Mouse (Mus musculus) embryo, embryonic 11 days (tissue): ENCODE results near the gene Hbb-y.
"Not testable (repeated sequence)": the region's sequence is repeated elsewhere in the genome, so short reads cannot be mapped to it uniquely, and the experiment has no call there.

Source experiments
- DNase-seq: peaks from one replicate; pipeline ENCODE4 v3.0.0-alpha.2; 2015

Gene Hbb-y

DNA sequence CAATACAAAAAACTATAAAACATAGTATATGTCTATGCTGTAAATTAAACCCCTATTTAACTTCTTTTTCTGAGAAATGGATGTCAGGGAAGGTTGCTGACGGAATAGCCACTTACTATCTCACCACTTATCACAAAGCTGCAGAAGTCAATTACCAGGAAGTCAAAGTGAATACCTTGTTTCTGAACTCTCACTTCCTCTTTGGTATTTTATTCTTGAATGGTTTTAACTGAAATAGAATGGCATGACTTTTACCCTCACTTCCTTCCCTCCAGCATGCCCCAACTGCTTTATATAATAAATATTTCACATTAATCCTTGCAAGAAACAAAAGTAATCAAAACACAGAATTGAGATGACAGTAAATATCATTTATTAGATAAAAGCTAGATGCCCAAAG lies 40.8 kb downstream of the Hbb-y start:
- DNase-seq = no peak

DNA sequence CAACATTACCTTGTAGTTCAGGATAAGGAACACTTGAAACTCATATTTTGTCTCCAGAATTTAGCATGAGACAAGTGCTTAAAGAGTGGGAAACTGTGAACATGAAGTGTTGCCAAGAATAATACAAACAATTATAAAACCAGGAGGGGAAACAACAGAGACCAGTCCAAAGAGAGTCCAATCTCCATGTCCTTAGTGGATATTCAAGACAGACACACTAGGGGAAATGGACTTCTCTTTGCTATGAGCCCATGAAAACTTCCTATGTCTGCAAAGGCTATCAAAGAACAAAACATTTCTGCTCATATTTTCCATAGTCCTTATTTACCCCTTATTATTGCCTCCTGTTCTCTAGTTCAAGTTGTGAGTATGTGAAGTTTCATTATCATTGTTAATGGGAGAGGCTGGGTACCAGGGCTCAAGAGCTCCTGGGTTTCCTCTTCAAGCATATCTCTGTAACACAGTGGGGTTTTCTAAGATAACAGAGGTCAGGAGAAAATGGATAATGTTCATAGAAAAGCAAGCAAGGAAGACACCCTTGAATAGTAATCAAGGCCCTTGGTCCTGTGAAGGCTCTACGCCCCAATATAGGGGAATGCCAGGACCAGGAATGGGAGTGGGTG lies 41.7 kb downstream of the Hbb-y start:
- no peak for DNase-seq

DNA sequence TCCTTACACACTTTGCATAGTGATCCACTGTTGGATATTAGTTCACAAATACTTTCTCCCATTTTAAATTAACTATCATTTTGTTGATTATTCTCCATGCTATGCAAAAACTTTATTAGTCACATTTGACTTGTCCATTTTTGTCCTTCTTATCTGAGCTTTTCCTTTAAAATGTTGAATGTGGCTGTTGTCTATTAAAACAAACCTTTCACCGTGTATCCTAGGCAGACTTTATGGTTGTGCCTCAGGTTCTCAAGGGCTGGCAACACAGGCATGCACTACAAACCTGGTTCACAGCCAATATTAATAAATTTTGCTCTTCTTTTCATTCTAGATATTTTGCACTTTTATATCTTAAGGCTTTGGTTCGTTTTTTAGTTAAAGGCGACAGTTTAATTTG lies 42.3 kb downstream of the Hbb-y start:
- no peak for DNase-seq

DNA sequence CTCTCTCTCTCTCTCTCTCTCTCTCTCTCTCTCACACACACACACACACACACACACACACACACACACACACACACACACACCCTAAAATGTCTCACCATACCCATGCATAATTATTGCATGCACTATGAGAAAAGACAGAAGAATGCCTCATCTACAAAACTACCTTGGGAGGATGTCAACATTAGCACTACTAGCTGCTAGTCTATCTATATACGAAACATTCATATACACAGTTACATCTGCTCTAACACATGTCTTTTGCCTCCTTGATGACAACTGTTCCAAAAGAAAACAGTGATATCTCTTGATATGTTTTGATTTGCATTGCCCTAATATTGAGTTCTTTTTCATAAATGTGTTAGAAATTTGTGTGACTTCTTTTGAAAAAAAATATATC lies 42.7 kb downstream of the Hbb-y start:
- DNase-seq = no peak

DNA sequence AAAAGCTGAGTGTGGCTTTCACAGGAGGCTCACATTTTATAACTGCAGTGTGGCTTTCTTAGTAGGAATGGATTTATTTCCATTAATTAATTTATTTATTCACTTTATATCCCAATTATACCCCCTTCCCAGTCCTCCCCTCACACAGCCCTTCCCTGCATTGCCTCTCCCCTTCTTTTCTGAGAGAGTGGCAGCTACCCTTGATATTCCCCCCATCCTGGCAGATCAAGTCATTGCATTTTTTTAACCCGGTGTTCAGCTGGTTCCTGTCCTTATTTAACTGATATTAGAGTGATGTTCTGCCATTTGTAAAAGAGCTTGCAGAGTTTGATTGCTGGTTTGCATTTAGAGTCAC lies 43.2 kb downstream of the Hbb-y start:
- no peak for DNase-seq

DNA sequence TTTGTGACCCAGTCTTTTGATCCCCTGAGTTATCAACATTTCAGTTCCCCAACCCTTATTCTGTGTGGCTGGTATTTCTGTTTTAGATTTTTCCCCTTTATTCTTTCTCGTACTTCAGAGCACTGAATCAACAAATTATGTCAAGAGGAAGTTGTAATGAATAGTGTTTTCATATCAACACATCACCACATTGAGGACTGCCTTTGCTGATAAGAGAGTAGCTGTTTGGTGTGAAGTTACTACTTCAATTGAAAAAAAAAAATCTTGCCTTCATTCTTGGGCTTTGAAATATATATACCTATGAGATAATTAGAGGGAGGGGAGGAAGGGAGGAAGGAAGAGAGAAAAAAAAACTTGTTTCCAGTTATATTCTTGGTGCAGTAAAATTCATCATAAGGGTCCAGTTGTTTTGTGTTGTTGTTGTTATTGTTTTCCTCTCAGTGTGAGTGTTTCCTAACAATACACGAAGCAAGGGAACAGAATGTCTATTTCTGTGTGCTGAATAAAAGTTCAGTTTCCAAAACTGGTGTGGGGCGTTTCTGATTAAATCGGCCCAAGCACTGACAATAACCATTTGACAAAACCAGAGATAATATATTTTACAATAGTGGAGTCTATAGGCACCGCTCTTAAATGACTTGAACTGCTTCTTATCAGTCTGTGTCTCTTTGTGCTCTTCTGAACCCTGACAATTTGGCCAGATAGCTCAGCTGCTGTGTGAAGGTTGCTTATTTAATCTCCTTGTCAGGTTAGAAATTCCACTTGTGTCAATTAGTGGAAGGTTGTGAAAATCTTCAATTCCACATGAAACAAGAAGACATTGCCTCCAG lies 43.8 kb downstream of the Hbb-y start:
- no peak for DNase-seq

DNA sequence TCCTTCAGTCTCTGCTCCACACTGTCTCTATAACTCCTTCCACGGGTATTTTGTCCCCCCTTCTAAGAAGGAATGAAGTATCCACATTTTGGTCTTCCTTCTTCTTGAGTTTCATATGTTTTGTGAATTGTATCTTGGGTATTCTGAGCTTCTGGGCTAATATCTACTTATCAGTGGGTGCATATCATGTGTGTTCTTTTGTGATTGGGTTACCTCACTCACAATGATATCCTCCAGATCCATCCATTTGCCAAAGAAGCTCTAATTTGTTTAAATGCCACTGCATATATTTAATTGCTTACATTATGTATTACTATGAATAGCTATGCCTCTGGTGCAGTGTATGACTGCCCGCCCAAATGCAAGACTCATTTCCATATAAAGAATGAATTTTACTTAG lies 44.9 kb downstream of the Hbb-y start:
- DNase-seq = not testable (repeated sequence)

DNA sequence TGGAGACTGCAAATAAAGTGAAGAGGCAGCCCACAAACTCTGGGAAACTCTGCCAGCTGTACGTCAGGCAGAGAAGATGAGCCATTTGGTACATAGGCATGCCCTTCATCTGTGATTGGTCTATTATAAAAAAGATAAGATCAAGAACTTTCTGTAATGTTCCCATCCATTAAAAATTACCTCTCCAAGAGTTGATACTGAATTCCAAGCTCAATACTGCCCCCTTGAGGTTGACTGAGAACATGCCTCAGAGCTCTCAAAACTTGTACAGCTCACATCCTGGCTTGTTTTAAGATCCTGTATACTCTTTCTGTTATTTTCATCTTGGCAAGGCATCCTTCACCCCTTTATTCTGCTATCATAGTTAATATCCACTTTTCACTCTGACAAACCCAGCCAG lies 46.2 kb downstream of the Hbb-y start:
- DNase-seq = peak; percentile 67
